Mouse (Mus musculus) hindbrain, embryonic 15.5 days (tissue): Measurements from ENCODE around the gene Ttc33. TPM values are rescaled to one million over a fixed set of nuclear protein-coding genes. Genes with fewer than 3 reads are reported as not detected.

Experiments
- ATAC-seq: fragments of 200-750 bp; cut with Nextera tagmentation; 2 replicates; pipeline ENCODE4 v1.8.0; 2017; ENCODE audit warnings: low read depth, moderate number of reproducible peaks, moderate TSS enrichment; ENCODE audit not compliant: low FRiP score
- H3K27ac ChIP-seq: fragments of 300-500 bp; sonication (generic); replicated peaks from 2 replicates; pipeline ENCODE4 v1.5.1; 2015; ENCODE audit warnings: mild to moderate bottlenecking, inconsistent platforms
- H3K27me3 ChIP-seq: fragments of 300-500 bp; sonication (generic); 2 replicates; pipeline ENCODE4 v1.6.1; 2015; ENCODE audit warnings: control low read depth, inconsistent platforms
- H3K36me3 ChIP-seq: fragments of 300-500 bp; sonication (generic); 2 replicates; pipeline ENCODE4 v1.6.1; 2015; ENCODE audit warnings: control low read depth, inconsistent platforms
- H3K4me1 ChIP-seq: fragments of 300-500 bp; sonication (generic); replicated peaks from 2 replicates; pipeline ENCODE4 v1.6.1; 2015; ENCODE audit warnings: control low read depth, inconsistent platforms
- H3K4me2 ChIP-seq: fragments of 300-500 bp; sonication (generic); 2 replicates; pipeline ENCODE4 v1.6.1; 2015; ENCODE audit warnings: moderate library complexity, mild to moderate bottlenecking, inconsistent platforms
- H3K4me3 ChIP-seq: fragments of 300-500 bp; sonication (generic); 2 replicates; pipeline ENCODE4 v1.5.1; 2015; ENCODE audit warnings: mild to moderate bottlenecking, inconsistent platforms
- H3K9ac ChIP-seq: fragments of 300-500 bp; sonication (generic); 2 replicates; pipeline ENCODE4 v1.6.1; 2015; ENCODE audit warnings: inconsistent platforms
- H3K9me3 ChIP-seq: fragments of 300-500 bp; sonication (generic); 2 replicates; pipeline ENCODE4 v1.6.1; 2016; ENCODE audit warnings: control low read depth, inconsistent platforms
- WGBS: fragments of 180-500 bp; shearing (Covaris S2); methylation state at CpG from one replicate; pipeline ENCODE4 v1.1.7; 2015; 5-methylcytosine and 5-hydroxymethylcytosine counted together
- polyA plus RNA-seq: library from polyadenylated mRNA; unstranded; fragments of >200 nt; fragmentation: Nextera tagmentation; extraction: Ambion mirVana; gene quantifications from 2 replicates; pipeline ENCODE4 v1.2.1, GENCODE M21; 2015

Gene Ttc33
- polyA plus RNA-seq = 50.4 and 53.0 TPM in 2 replicates

GRCm38 (mm10) chr15:5185366-5186292 is at the start of gene Ttc33:
Gene Ttc33 (plus strand): TSS chr15:5185525.
- peaks cover 26% of the 10 kb centered on the region for H3K4me1 ChIP-seq
- H3K27ac ChIP-seq = peak within 1 kb of the TSS; percentile 87
- H3K4me2 ChIP-seq = peak within 1 kb of the TSS; percentile 81
- peak within 1 kb of the TSS; percentile 94 for H3K4me3 ChIP-seq
- H3K9ac ChIP-seq = peak within 1 kb of the TSS; percentile 85
- H3K27me3 ChIP-seq = no peaks in the 10 kb centered on the region
- H3K36me3 ChIP-seq = peaks cover 3% of the 10 kb centered on the region; the same call in 1 of the 2 replicates
- no peaks in the 10 kb centered on the region for H3K9me3 ChIP-seq
- ATAC-seq = peak; percentile 90
- WGBS = under 1% methylated on average over 55 of the region's 55 CpGs

GRCm38 (mm10) chr15:5138021-5138856 is 47.1 kb upstream of the Ttc33 start:
- Histone ChIP-seq H3K36me3 (no peaks in the 10 kb centered on the region), H3K4me3 (no peak overlapping the region), H3K4me2 (no peak overlapping the region; the same call in 1 of the 2 replicates), H3K9me3 (no peaks in the 10 kb centered on the region), H3K27ac (no peak overlapping the region), H3K27me3 (no peaks in the 10 kb centered on the region), H3K9ac (no peak overlapping the region), H3K4me1 (no peaks in the 10 kb centered on the region; the same call in 1 of the 2 replicates)
- WGBS = 65% methylated on average over 9 of the region's 9 CpGs
- ATAC-seq = peak; percentile 65; the same call in 1 of the 2 replicates

GRCm38 (mm10) chr15:5139366-5139765 is 46.0 kb upstream of the Ttc33 start:
- no peak for ATAC-seq
- Histone ChIP-seq H3K4me2 (no peak overlapping the region), H3K27me3 (no peaks in the 10 kb centered on the region), H3K36me3 (no peaks in the 10 kb centered on the region), H3K9me3 (no peaks in the 10 kb centered on the region), H3K4me3 (no peak overlapping the region), H3K9ac (no peak overlapping the region), H3K4me1 (peaks cover under 1% of the 10 kb centered on the region), H3K27ac (no peak overlapping the region)
- WGBS = 92% methylated on average over 2 of the region's 2 CpGs

GRCm38 (mm10) chr15:5139863-5140262 is 45.5 kb upstream of the Ttc33 start:
- H3K4me3 ChIP-seq = no peak overlapping the region
- H3K36me3 ChIP-seq = no peaks in the 10 kb centered on the region
- 92% methylated on average over 7 of the region's 7 CpGs for WGBS
- H3K9me3 ChIP-seq = no peaks in the 10 kb centered on the region
- H3K27ac ChIP-seq = no peak overlapping the region
- H3K9ac ChIP-seq = no peak overlapping the region
- no peak for ATAC-seq
- H3K27me3 ChIP-seq = no peaks in the 10 kb centered on the region
- H3K4me2 ChIP-seq = no peak overlapping the region
- H3K4me1 ChIP-seq = peaks cover 5% of the 10 kb centered on the region

- Histone ChIP-seq H3K9ac (no peak overlapping the region), H3K9me3 (no peaks in the 10 kb centered on the region), H3K27ac (no peak overlapping the region), H3K4me3 (no peak overlapping the region), H3K27me3 (no peaks in the 10 kb centered on the region), H3K4me2 (no peak overlapping the region), H3K4me1 (peaks cover 10% of the 10 kb centered on the region), H3K36me3 (no peaks in the 10 kb centered on the region)
- ATAC-seq = no peak
Observed at GRCm38 (mm10) chr15:5140357-5140756, 45.0 kb upstream of the Ttc33 start.

GRCm38 (mm10) chr15:5142047-5142446 is 43.3 kb upstream of the Ttc33 start:
- no peak for ATAC-seq
- Histone ChIP-seq H3K9me3 (no peaks in the 10 kb centered on the region), H3K27ac (no peak overlapping the region), H3K4me1 (peaks cover 17% of the 10 kb centered on the region), H3K9ac (no peak overlapping the region), H3K4me2 (no peak overlapping the region), H3K4me3 (no peak overlapping the region), H3K36me3 (no peaks in the 10 kb centered on the region), H3K27me3 (no peaks in the 10 kb centered on the region)
- 65% methylated on average over 5 of the region's 5 CpGs for WGBS

GRCm38 (mm10) chr15:5142714-5143113 is 42.6 kb upstream of the Ttc33 start:
- Histone ChIP-seq H3K4me3 (peak overlapping the region; percentile 85; the same call in 1 of the 2 replicates), H3K36me3 (no peaks in the 10 kb centered on the region), H3K9ac (no peak overlapping the region), H3K27ac (no peak overlapping the region), H3K4me1 (peaks cover 17% of the 10 kb centered on the region), H3K9me3 (no peaks in the 10 kb centered on the region), H3K27me3 (no peaks in the 10 kb centered on the region), H3K4me2 (peak overlapping the region; percentile 68)
- no peak for ATAC-seq
- whole genome bisulfite sequencing = 79% methylated on average over 5 of the region's 5 CpGs

- 0% methylated on average over 64 of the region's 80 CpGs for WGBS
- no peaks in the 10 kb centered on the region for H3K36me3 ChIP-seq
- H3K9ac ChIP-seq = peak within 1 kb of the TSS; percentile 83
- H3K9me3 ChIP-seq = no peaks in the 10 kb centered on the region
- no peaks in the 10 kb centered on the region for H3K27me3 ChIP-seq
- peak within 1 kb of the TSS; percentile 68 for H3K4me2 ChIP-seq
- ATAC-seq = peak; percentile 94
- H3K4me3 ChIP-seq = peak within 1 kb of the TSS; percentile 85
- H3K4me1 ChIP-seq = peaks cover 22% of the 10 kb centered on the region
- H3K27ac ChIP-seq = peak within 1 kb of the TSS; percentile 93
Observed at GRCm38 (mm10) chr15:5143361-5144020, 41.8 kb upstream of the Ttc33 start, which contains the start of gene Prkaa1. Gene Prkaa1 (plus strand): TSS chr15:5143861.

- Histone ChIP-seq H3K9me3 (no peaks in the 10 kb centered on the region), H3K9ac (peak overlapping the region; percentile 83), H3K27ac (peak overlapping the region; percentile 93), H3K4me2 (peak overlapping the region; percentile 68), H3K36me3 (no peaks in the 10 kb centered on the region), H3K27me3 (no peaks in the 10 kb centered on the region), H3K4me1 (peaks cover 27% of the 10 kb centered on the region), H3K4me3 (peak overlapping the region; percentile 85)
- WGBS = 2% methylated on average over 58 of the region's 61 CpGs
- peak; percentile 93 for ATAC-seq
Observed at GRCm38 (mm10) chr15:5144021-5144778, 41.1 kb upstream of the Ttc33 start.

- H3K4me2 ChIP-seq = peak overlapping the region; percentile 68
- H3K4me3 ChIP-seq = peak overlapping the region; percentile 85
- no peak overlapping the region for H3K27ac ChIP-seq
- H3K9ac ChIP-seq = no peak overlapping the region
- no peaks in the 10 kb centered on the region for H3K9me3 ChIP-seq
- ATAC-seq = no peak
- no peaks in the 10 kb centered on the region for H3K27me3 ChIP-seq
- peaks cover 29% of the 10 kb centered on the region for H3K4me1 ChIP-seq
- no peaks in the 10 kb centered on the region for H3K36me3 ChIP-seq
- WGBS = 57% methylated on average over 9 of the region's 9 CpGs
Observed at GRCm38 (mm10) chr15:5145196-5145945, 40.0 kb upstream of the Ttc33 start.
